Mouse (Mus musculus): ENCODE results near the gene Ccdc61.
"Not testable (repeated sequence)": the region's sequence is repeated elsewhere in the genome, so short reads cannot be mapped to it uniquely, and the experiment has no call there.

Ccdc61 gene

GRCm38 (mm10) chr7:18916254-18916653 is 6.0 kb upstream of the Ccdc61 start:
- DNase-seq (ENCODE audit: low spot score): no peak

- DNase-seq (ENCODE audit: low spot score): no peak
Measured at GRCm38 (mm10) chr7:18909797-18910196, 418 bp downstream of the Ccdc61 start.

GRCm38 (mm10) chr7:18904971-18905370 is 5.2 kb downstream of the Ccdc61 start:
- DNase-seq (ENCODE audit: low spot score): no peak

- no peak for DNase-seq (ENCODE audit: low spot score)
Measured at GRCm38 (mm10) chr7:18902486-18902885, 7.7 kb downstream of the Ccdc61 start.

GRCm38 (mm10) chr7:18900513-18900912 is 9.7 kb downstream of the Ccdc61 start:
- no peak for DNase-seq (ENCODE audit: low spot score)

GRCm38 (mm10) chr7:18896536-18896935 is 13.7 kb downstream of the Ccdc61 start:
- DNase-seq (ENCODE audit: low spot score): peak; percentile 20

- peak; percentile 69 for DNase-seq (ENCODE audit: low spot score)
Measured at GRCm38 (mm10) chr7:18893651-18894430, 16.4 kb downstream of the Ccdc61 start.

GRCm38 (mm10) chr7:18893009-18893408 is 17.2 kb downstream of the Ccdc61 start:
- DNase-seq (ENCODE audit: low spot score): no peak

- DNase-seq (ENCODE audit: low spot score): peak; percentile 84
Measured at GRCm38 (mm10) chr7:18891872-18892599, 18.2 kb downstream of the Ccdc61 start.

GRCm38 (mm10) chr7:18890848-18891247 is 19.4 kb downstream of the Ccdc61 start:
- DNase-seq (ENCODE audit: low spot score): no peak

- no peak for DNase-seq (ENCODE audit: low spot score)
Measured at GRCm38 (mm10) chr7:18886963-18887362, 23.3 kb downstream of the Ccdc61 start.

GRCm38 (mm10) chr7:18884745-18885422 is 25.3 kb downstream of the Ccdc61 start:
- DNase-seq (ENCODE audit: low spot score): no peak

GRCm38 (mm10) chr7:18883991-18884744 is 26.0 kb downstream of the Ccdc61 start:
- DNase-seq (ENCODE audit: low spot score): no peak

GRCm38 (mm10) chr7:18878691-18879090 is 31.5 kb downstream of the Ccdc61 start:
- no peak for DNase-seq (ENCODE audit: low spot score)

GRCm38 (mm10) chr7:18875372-18875771 is 34.8 kb downstream of the Ccdc61 start:
- DNase-seq (ENCODE audit: low spot score): no peak

GRCm38 (mm10) chr7:18873253-18873652 is 37.0 kb downstream of the Ccdc61 start:
- DNase-seq (ENCODE audit: low spot score): peak; percentile 52

GRCm38 (mm10) chr7:18872816-18873215 is 37.4 kb downstream of the Ccdc61 start:
- no peak for DNase-seq (ENCODE audit: low spot score)

- DNase-seq (ENCODE audit: low spot score): no peak
Measured at GRCm38 (mm10) chr7:18872014-18872802, 38.0 kb downstream of the Ccdc61 start.

- not testable (repeated sequence) for DNase-seq (ENCODE audit: low spot score)
Measured at GRCm38 (mm10) chr7:18871031-18871430, 39.2 kb downstream of the Ccdc61 start, which contains the start of gene Pglyrp1. Gene Pglyrp1 (plus strand): TSS chr7:18871331.

GRCm38 (mm10) chr7:18868491-18868890 is 41.7 kb downstream of the Ccdc61 start:
- no peak for DNase-seq (ENCODE audit: low spot score)

GRCm38 (mm10) chr7:18862801-18863200 is 47.4 kb downstream of the Ccdc61 start:
- no peak for DNase-seq (ENCODE audit: low spot score)

Data from ovary, postnatal 36 days (tissue).